Mouse (Mus musculus): ENCODE measurements at regions not wholly inside any gene's neighbourhood (a gene's known extent, or its start where the extent isn't known, plus 50 kb on each side); places are given as distances from the start of the nearest gene placed in this dataset.

DNA sequence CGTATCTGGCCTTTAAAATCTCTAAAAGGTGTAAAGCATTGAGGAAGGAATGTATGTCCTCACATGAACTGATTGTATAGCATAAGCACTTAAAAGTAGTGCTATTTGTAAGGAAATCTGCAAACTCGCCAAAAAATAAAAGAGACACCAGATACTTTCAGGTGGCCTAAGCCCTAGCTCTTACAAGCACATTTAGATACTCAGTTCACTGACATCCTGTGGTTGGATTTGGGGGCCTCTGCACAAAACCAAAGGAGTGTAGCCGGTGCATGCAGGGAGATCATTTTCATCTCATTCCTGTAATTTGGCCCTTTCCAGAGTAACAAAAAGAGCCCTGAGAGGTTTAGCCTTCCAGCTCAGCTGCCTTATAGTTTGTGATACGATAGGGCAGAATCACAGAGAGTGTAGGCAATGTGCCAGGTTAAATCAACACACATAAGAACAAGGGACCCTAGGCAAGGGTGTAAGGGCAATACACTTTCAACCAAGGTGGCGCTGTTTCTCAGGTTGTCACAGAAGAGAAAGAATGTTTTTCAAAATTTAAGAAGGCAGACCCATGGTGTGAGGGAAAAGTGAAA, 77.5 kb upstream of the Csl start:
- no peak for ATAC-seq (ENCODE audit: insufficient number of reproducible peaks, low FRiP score, low TSS enrichment, low read depth)
- Histone ChIP-seq H3K9ac (no peak overlapping the region), H3K4me2 (replicated peaks) (no peak overlapping the region), H3K36me3 (no peaks in the 10 kb centered on the region), H3K27ac (replicated peaks) (no peak overlapping the region), H3K4me1 (no peaks in the 10 kb centered on the region), H3K27me3 (no peaks in the 10 kb centered on the region), H3K4me3 (replicated peaks) (no peak overlapping the region), H3K9me3 (replicated peaks) (no peaks in the 10 kb centered on the region)
- 62% methylated on average over 5 of the region's 5 CpGs for WGBS

- H3K27ac ChIP-seq (replicated peaks) = no peak overlapping the region
- ATAC-seq (ENCODE audit: insufficient number of reproducible peaks, low FRiP score, low TSS enrichment, low read depth) = no peak
- WGBS = 59% methylated on average over 4 of the region's 4 CpGs
Measured at GRCm38 (mm10) chr10:99834905-99835633, 75.6 kb upstream of the Csl start.

GRCm38 (mm10) chr10:99829974-99830373, 70.5 kb upstream of the Csl start:
- H3K27ac ChIP-seq (replicated peaks) = no peak overlapping the region
- no peaks in the 10 kb centered on the region for H3K36me3 ChIP-seq
- no peak overlapping the region for H3K4me3 ChIP-seq (replicated peaks)
- no peaks in the 10 kb centered on the region for H3K4me1 ChIP-seq
- H3K9ac ChIP-seq = no peak overlapping the region
- no peaks in the 10 kb centered on the region for H3K9me3 ChIP-seq (replicated peaks)
- H3K27me3 ChIP-seq = no peaks in the 10 kb centered on the region
- H3K4me2 ChIP-seq (replicated peaks) = no peak overlapping the region
- ATAC-seq (ENCODE audit: insufficient number of reproducible peaks, low FRiP score, low TSS enrichment, low read depth) = no peak
- WGBS = 71% methylated on average over 3 of the region's 3 CpGs

More at GRCm38 (mm10) chr10:99834905-99835633, 75.6 kb upstream of the Csl start:
- H3K27me3 ChIP-seq = no peaks in the 10 kb centered on the region
- H3K9ac ChIP-seq = no peak overlapping the region
- no peak overlapping the region for H3K4me3 ChIP-seq (replicated peaks)
- H3K4me1 ChIP-seq = no peaks in the 10 kb centered on the region
- H3K36me3 ChIP-seq = no peaks in the 10 kb centered on the region
- no peak overlapping the region for H3K4me2 ChIP-seq (replicated peaks)
- H3K9me3 ChIP-seq (replicated peaks) = no peaks in the 10 kb centered on the region

DNA sequence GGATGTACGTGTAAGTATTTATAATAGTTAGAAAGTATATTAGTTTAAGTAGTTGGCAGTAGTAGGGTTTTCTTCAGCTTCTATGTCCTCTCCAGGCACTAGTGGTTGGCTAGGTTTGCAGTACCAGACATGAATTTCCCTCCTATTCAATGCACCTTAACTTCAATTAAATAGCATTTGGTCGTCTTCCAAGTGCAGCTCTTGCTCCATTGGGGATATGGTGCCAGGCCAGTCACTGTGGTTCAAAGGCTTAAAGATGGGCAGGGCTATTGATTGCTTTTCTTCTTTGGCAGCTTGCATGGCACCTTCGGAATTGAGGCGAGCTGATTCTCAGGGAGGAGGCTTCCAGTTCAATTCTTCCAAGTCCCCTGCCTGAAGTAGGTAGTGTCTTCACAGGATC, 68.0 kb upstream of the Csl start:
- no peak overlapping the region for H3K4me2 ChIP-seq (replicated peaks)
- no peak overlapping the region for H3K9ac ChIP-seq
- 84% methylated on average over 4 of the region's 4 CpGs for WGBS
- H3K9me3 ChIP-seq (replicated peaks) = no peaks in the 10 kb centered on the region
- H3K36me3 ChIP-seq = no peaks in the 10 kb centered on the region
- no peak for ATAC-seq (ENCODE audit: insufficient number of reproducible peaks, low FRiP score, low TSS enrichment, low read depth)
- no peaks in the 10 kb centered on the region for H3K27me3 ChIP-seq
- H3K4me1 ChIP-seq = no peaks in the 10 kb centered on the region
- no peak overlapping the region for H3K4me3 ChIP-seq (replicated peaks)
- no peak overlapping the region for H3K27ac ChIP-seq (replicated peaks)

GRCm38 (mm10) chr10:99825881-99826280, 66.4 kb upstream of the Csl start:
- H3K4me1 ChIP-seq = no peaks in the 10 kb centered on the region
- H3K9ac ChIP-seq = no peak overlapping the region
- no peak overlapping the region for H3K4me3 ChIP-seq (replicated peaks)
- H3K27me3 ChIP-seq = no peaks in the 10 kb centered on the region
- no peak overlapping the region for H3K27ac ChIP-seq (replicated peaks)
- no peaks in the 10 kb centered on the region for H3K9me3 ChIP-seq (replicated peaks)
- no peak for ATAC-seq (ENCODE audit: insufficient number of reproducible peaks, low FRiP score, low TSS enrichment, low read depth)
- no peaks in the 10 kb centered on the region for H3K36me3 ChIP-seq
- WGBS = 75% methylated on average over 4 of the region's 4 CpGs
- no peak overlapping the region for H3K4me2 ChIP-seq (replicated peaks)

DNA sequence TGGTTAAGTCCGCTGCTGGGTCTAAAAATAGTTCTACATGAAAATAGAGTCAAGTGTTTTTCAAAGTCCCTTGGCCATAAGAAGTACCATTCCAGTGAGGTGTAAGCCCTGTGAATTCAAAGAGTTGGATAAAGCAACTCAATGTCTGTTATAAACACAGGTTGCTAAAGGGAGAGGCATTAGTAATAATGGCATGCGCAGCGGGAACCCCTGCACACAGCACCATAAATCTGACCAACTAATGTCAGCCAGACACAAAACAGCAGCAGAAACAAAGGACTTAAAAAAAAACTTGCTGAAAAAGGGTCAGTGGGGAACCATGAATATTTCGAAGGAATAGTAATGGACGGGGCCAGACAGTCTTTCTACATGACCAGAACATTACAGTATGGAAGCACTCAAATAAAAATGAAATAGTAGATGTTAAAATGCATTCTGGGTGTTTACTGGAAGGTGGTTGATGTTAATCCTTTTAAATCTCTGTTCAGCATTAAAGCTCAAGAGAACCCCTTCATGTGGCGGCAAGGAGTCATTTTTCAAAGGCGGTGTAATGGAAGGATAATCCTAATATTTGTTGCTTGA, 52.7 kb upstream of the Csl start:
- Histone ChIP-seq H3K9ac (no peak overlapping the region), H3K27ac (replicated peaks) (no peak overlapping the region), H3K4me1 (no peaks in the 10 kb centered on the region), H3K27me3 (no peaks in the 10 kb centered on the region), H3K4me3 (replicated peaks) (no peak overlapping the region), H3K4me2 (replicated peaks) (no peak overlapping the region), H3K9me3 (replicated peaks) (no peaks in the 10 kb centered on the region), H3K36me3 (no peaks in the 10 kb centered on the region)
- WGBS = 77% methylated on average over 7 of the region's 7 CpGs
- ATAC-seq (ENCODE audit: insufficient number of reproducible peaks, low FRiP score, low TSS enrichment, low read depth) = no peak

GRCm38 (mm10) chr10:99811430-99811829, 52.0 kb upstream of the Csl start:
- no peak for ATAC-seq (ENCODE audit: insufficient number of reproducible peaks, low FRiP score, low TSS enrichment, low read depth)
- Histone ChIP-seq H3K36me3 (no peaks in the 10 kb centered on the region), H3K27me3 (no peaks in the 10 kb centered on the region), H3K4me3 (replicated peaks) (no peak overlapping the region), H3K27ac (replicated peaks) (no peak overlapping the region), H3K4me1 (no peaks in the 10 kb centered on the region), H3K9ac (no peak overlapping the region), H3K4me2 (replicated peaks) (no peak overlapping the region), H3K9me3 (replicated peaks) (no peaks in the 10 kb centered on the region)
- 74% methylated on average over 1 of the region's 1 CpGs for WGBS
